Mouse (Mus musculus): ENCODE data around the gene Dock6.

DNA sequence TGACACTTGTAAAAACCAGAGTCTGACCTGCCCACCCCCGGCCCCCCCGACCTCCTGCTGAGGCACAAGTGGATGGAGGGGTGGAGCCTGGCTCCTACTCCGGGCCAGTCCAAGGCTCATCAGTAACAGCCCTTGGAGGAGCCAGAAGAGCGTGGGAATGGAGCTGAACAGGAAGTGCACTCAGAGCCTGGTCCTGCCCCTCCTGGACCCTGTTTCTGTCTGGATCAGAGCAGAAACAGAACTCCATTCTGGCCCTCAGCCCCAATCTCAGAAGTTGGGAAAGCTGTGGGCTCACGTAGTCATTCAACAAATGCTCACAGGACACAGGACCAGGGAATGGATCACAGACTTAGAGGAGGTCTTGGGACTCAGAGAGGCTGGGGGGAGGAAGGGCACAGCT lies 10.0 kb downstream of the Dock6 start:
- TF ChIP-seq CTCF (IDR thresholded peaks at IDR 0.05; ENCODE audit: insufficient read depth, low read length) (no peak), POLR2A (IDR thresholded peaks at IDR 0.05; ENCODE audit: borderline replicate concordance, extremely low read depth, low read depth, low read length) (0 out of 2 replicates have a peak, but pooled peaks have one; percentile 6)
